Mouse (Mus musculus) forelimb bud, embryonic 11.5 days (tissue): ENCODE data around the gene A930033H14Rik.

Source experiments
- DNase-seq: peaks from one replicate; pipeline ENCODE4 v3.0.0-alpha.2; 2012; ENCODE audit warnings: low read depth, low spot score

The A930033H14Rik gene

GRCm38 (mm10) chr10:69212542-69213440 lies at the start of gene A930033H14Rik:
Gene A930033H14Rik, minus strand, starts transcription at chr10:69213098.
- peak; percentile 80 for DNase-seq

- no peak for DNase-seq
Measured at GRCm38 (mm10) chr10:69259929-69260328, 47.0 kb upstream of the A930033H14Rik start.

DNA sequence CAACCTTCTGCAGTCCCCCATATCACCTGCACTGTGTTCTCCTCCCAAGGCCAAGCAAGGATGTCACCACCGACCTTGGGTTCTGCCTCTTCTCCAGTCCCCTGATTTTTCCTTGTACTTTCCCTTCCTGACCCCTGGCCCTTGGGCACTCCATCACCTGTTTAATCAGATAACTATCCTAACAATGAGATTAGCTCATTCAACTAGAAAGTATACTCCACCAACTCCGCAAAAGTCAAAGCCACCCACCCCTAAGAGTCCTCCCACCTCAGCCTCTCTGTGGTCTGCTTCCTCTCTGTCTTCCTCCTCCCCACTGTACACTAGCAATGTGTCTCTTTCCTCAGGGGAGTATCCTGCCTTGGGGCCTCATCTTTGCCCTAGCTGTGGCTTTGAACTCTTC lies 46.3 kb upstream of the A930033H14Rik start:
- DNase-seq: no peak

DNA sequence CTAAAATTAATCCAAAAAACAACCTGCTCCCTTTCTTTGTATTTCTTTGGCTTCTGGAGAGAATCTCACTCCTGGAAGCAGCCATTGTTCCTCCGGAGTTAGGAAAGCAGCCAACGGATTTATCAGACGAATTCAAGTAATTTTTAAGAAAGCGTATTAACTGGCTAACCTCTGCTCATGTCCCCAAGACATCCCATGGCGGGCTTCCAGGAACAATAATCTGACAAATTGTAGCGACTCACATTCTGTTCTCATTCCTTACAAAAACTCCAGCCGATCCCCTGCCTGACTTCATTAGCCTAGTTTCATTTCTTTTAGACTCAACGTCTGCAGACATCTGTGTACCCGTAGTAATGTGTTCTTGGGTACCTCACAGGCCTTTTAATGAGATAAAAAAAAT lies 45.7 kb upstream of the A930033H14Rik start:
- DNase-seq: no peak

GRCm38 (mm10) chr10:69257592-69258133 lies 44.8 kb upstream of the A930033H14Rik start:
- no peak for DNase-seq

DNA sequence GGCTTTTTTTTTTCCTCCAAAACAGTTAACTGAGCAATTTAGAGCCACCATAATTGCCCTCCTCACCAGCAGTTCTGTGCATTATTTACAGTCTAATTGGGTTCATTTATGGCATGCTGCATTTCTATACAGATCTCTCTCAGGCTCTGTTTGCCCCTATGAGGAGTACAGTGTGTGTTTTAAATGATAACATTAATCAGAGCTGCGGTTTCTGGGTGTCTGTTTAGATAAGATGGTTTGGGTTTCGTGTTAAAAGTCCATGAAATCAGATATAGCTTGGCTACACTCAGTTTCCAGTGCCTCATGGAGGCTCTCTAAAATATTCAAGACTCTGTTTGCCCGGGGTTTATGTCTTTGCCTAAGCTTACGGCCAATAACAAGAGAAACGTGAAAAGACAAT lies 42.7 kb upstream of the A930033H14Rik start:
- DNase-seq: no peak

GRCm38 (mm10) chr10:69254390-69254847 lies 41.5 kb upstream of the A930033H14Rik start:
- DNase-seq: no peak

GRCm38 (mm10) chr10:69253686-69254080 lies 40.8 kb upstream of the A930033H14Rik start:
- no peak for DNase-seq

GRCm38 (mm10) chr10:69253075-69253685 lies 40.3 kb upstream of the A930033H14Rik start:
- DNase-seq: peak; percentile 86

DNA sequence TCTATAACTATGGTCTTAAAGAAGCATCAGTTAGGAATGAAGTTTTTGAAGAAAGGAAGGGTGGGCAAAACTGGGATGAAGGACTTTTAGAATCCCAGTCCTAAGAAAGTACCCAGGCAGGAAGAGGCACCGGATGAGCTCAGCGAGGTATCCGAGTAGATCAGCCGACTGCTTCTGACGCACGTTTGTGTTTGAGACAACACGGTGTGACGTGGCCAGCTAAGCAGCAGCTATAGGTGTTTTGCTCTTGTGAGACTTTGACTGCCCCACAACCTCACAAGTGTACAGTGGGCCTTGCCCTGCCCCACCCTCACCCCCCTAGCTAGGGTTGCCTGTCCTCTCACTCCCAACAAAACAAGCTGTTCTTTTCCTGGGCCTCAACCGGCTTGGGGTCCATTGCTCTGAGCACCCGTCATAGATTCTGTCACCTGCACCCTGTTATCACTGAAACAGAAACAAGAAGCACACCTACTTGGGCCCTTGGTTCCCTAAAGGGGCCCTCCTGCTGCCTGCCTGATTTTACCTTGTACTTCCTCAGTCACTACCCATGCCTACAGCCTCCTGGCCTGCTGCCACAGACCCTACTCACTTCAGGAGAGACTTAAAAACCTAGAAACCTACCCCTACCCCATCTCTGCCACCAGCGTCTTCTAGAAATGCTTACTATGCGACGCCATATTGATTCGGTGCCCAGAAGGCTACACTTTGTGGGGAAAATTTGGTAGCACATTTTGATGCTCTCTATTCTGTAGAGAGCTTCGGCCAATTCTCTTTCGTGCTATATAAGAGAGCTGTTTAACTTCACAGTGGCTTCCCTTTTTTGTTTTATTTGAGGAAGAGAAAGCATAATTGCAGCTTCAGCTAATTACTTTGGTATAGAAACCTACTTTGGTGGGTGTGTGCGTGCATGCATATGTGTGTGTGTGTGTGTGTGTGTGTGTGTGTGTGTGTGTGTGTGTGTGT lies 39.5 kb upstream of the A930033H14Rik start:
- no peak for DNase-seq

DNA sequence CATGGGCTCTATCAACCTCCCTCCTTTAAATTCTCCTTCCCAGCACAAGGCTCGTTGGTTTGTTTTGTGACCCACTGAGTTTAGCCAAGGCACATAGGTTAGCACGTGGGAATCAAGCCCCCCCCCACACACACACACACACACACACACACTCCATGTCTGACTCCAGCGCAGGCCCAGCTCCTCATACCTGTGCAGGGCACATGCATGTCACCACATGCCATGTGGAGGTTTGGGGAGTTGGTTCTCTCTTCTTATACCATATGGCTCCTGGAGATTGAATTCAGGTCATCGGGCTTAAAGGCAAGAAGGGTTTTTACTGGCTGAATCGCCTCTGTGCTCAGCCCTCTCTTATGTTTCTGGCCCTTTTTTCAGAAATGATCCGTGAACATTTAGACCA lies 38.4 kb upstream of the A930033H14Rik start:
- DNase-seq: no peak

DNA sequence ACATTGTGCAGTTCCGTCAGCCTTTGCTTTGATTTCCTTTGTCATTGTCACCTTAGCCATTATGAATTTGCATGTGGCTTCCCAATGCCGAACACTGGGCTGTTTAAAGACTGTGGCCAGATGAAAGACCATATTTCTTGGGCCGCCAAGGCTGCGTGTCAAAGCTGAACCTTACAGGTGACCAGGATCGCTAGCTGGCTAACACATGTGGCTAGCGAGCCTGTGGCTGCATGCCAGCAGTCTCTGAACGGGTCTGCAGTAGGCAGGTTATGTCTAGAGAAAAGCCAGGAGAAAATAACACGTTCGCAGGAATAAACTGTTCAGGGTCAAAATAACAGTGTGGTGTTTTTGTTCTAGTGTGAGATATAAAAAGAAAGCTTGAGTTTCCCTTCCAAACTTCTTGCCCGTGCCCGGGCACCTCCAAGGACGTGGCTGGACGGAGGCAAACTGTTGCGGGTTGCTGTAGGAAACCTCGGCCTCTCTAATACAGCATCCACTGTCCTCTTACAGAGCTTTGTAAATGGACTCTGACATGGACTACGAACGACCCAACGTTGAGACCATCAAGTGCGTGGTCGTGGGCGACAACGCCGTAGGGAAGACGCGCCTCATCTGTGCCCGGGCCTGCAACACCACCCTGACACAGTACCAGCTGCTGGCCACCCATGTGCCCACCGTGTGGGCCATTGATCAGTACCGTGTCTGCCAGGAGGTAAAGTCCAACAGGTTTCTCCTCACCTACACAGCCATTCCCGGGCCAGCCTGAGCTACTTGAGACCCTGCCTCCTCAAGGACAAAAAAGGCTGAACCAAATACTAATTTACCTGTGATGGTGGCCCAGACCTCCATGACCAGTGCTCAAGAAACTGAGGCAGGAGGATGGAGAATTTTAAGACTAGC lies 35.6 kb upstream of the A930033H14Rik start:
- DNase-seq: no peak

DNA sequence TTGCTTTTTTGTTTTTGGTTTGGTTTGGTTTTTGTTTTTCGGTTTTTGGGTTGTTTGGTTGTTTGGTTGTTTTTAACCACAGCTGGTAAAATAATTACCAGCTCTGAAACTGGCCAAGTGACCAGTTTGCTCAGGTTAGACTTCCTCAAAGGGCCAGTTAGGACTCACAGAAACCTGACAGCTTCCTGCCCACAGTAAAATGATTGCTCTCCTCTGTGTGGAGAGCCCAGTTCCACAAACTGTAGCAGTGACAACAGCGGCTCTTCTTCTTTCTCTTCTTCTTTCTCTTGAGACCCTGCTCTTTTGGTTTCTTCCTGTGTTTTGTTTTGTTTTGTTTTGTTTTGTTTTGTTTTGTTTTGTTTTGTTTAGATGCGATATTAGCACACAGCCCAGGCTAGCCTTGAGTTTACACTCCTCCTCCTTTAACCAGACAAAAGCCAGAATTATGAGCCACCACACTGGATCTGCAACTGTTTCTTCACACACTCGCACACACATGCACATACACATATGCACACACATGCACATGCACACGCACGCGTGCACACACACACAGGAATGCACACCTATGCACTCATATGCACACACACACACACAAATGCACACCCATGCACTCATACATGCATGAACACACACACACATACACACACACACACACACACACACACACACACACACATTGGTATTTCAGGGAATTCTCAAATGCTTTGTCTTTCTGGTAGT lies 34.6 kb upstream of the A930033H14Rik start:
- no peak for DNase-seq

- no peak for DNase-seq
Measured at GRCm38 (mm10) chr10:69246762-69247161, 33.9 kb upstream of the A930033H14Rik start.

DNA sequence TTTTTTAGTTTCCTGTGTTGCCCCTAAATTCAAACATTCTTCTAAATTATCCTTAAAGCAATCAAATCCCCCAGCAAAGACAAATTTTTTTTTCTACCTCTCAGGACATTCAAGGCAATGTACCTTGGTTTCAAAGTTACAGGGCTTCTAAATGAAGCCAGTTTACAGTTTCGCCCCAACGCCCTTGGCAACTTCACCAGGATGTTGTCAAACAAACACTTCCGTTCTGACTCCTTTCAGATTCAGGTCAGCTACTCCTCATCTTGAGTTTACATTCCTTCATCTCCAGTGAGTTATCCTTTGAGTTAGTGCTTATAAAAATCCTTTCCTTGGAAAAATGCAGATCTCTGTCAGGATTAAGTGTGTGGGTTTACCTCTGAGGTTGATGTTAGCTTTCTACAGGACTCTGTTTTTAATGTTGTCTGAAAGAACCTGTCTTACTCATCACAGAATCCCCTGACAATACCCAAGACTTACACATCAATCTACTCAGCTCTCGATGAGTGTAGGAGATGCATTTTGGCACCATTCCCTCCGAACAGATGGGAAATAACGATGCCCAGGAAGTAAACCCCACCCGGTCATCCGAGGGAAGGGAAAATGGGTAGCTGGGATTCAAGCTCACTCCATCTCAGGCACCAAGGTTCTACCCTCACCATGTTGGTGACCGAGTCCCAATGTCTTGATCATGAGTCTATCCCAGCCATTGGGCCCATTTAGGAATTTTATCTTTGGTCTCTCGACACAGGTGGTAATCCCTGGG lies 33.2 kb upstream of the A930033H14Rik start:
- no peak for DNase-seq

DNA sequence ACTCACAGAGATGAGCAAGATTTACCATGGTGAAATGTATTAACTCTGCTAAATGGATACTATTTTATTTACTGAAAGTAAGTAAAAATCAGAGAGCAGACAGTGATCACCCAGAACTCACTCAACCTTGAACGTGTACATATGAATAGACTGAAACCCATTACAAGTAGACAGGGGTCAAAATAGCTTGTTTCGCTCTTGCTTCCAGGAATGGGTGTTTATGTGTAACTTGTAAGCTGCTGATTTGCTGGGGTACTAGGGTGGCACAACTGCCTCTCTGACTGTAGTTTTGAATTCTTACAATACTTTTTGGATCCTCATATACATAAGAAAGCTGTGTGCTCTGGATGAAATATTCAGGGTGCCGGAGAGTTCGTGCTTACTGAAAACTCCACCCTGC lies 32.3 kb upstream of the A930033H14Rik start:
- no peak for DNase-seq

DNA sequence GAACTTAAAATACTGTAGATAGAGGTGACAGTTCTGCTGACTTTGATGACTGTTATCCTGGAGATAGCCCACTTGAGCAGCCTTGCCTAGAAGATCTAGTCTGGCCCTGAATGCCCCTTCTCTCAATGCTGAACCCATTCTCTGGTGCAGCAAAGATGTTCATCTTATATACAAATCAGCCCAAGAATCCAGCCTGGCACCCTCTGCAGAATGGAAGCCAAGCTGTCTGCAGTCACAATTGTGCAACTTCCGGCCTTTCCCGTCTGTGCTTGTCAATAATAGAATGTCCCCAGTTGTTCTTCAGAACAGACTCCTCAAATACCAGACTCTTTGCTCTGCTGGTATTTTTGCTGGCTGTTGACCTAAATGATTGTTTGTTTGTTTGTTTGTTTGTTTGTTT lies 27.6 kb upstream of the A930033H14Rik start:
- DNase-seq: no peak

DNA sequence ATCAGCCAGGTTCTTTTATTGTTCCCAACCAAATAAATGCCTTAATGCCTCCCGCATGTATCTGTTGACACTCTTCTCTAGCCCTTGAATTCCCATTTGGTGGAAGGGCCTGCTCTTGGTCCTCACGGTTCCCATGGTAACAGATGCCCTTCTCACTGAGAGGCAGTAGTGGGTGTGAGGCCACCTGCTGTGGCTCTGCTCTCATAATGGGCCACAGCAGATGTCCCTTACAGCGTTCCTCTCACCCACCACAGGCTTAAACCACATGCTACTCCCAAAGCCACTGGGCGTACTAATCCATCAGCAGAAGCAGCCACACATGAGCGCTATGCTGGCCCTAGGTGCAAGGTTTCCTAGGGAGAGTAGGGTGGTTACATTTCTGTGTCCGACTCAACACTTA lies 25.4 kb upstream of the A930033H14Rik start:
- no peak for DNase-seq

DNA sequence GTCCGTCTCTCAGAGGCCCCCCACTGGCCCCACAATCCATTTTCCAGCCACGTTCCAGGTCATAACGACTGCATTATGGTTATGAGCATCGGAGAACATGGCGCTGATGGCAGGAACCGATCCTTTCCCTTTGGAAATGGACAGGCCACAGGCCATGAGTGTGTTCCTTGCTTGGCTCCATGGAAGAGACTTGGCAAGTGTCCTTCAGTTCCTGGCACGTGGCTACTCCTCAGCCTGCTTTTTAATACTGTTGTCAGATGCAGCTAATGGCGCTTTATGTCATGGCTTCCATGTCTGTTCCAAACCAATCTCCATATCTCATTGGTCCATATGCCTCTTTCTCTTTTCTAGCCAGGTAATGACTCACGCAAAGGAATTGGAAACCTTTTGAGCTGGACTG lies 24.9 kb upstream of the A930033H14Rik start:
- no peak for DNase-seq
